Mouse (Mus musculus): Measurements from ENCODE around the gene Nek10. TPM values are rescaled to one million over a fixed set of nuclear protein-coding genes. Genes with fewer than 3 reads are reported as not detected.

Gene Nek10
- polyA plus RNA-seq, 1 experiment from 2014 or later = not detected

Other genes starting within 250 kb of the Nek10 start
- gene Slc4a7, start 101.1 kb upstream of the Nek10 start, polyA plus RNA-seq (2014; fragmentation: Nextera tagmentation; extraction: Ambion mirVana) = 14.0 and 14.1 TPM in 2 replicates

Data from heart, embryonic 11.5 days (tissue).